ENCODE assay signal across 27 mouse cellular contexts in genomic region chr1:60882792-60883191, GRCm38 (mm10). TPM values are rescaled to one million over a fixed set of nuclear protein-coding genes. Genes with fewer than 3 reads are reported as not detected.
A peak's percentile ranks its signal among the peaks of the same experiment; 100 is the strongest.
DNase-seq lines count a peak whose midpoint lies in the region; ATAC-seq lines count a peak whose summit lies in the region.
"Had no signal": no experiment of that assay in that cellular context is flagged by ENCODE, and none has a peak within 500 bp of the region (broad histone marks: within the 10 kb centered on the region; RNA-seq: fewer than 3 reads in every experiment).

No protein-coding gene starts in this region.

- ATAC-seq in activated CD4-positive, CD25-positive, alpha-beta regulatory T cell, adult 4 months, result peak; percentile 55
- ATAC-seq: forebrain, embryonic 16.5 days had no signal

- peak; percentile 67 for DNase-seq in CD4-positive helper T cell, adult 2 months (ENCODE audit: low read depth, low spot score)
- peak; percentile 78 for DNase-seq in CD4-positive, CD25-positive, alpha-beta regulatory T cell, adult 2 months (ENCODE audit: low read depth, low spot score)
- DNase-seq in naive thymus-derived CD4-positive, alpha-beta T cell, adult 2 months (ENCODE audit: low read depth), result peak; percentile 77
- DNase-seq in kidney, adult 18-20 months, result no peak
- DNase-seq in cerebellum, adult 9-10 months, result no peak
- no peak for DNase-seq in right cerebral cortex, adult 18-20 months
- DNase-seq in kidney, postnatal 4 days, result no peak
- DNase-seq: adrenal gland, postnatal 10 days; adrenal gland, postnatal 36 days; cerebellum, adult 2 months; cerebellum, postnatal 10 days; cerebellum, postnatal 36 days; embryo, embryonic 11 days; gastrocnemius, adult 2 months; gastrocnemius, postnatal 14 days; heart, adult 11 months had no signal

RNA-seq across cellular contexts. Expression of gene Ctla4, which starts 4.0 kb away (rescaled TPM):
- 100 to 1,000 TPM; 242 to 284 TPM for polyA plus RNA-seq in activated CD4-positive, CD25-positive, alpha-beta regulatory T cell, adult 4 months (2017; shearing (Covaris generic))
- polyA plus RNA-seq: C2C12; cerebellum, adult 2 months; embryonic facial prominence, embryonic 10.5 days; embryonic facial prominence, embryonic 13.5 days; erythroblast, embryonic 14.5 days; forebrain, embryonic 12.5 days; forebrain, embryonic 16.5 days; heart, embryonic 14.5 days; heart, postnatal 0 days; hindbrain, embryonic 12.5 days; hindbrain, embryonic 15.5 days had no signal

Comparison
In these comparisons a context has a peak if more than half of its experiments do, and no peak if none do; other contexts are left out.
1. DNase-seq: peak in CD4-positive helper T cell, adult 2 months (single experiment), CD4-positive, CD25-positive, alpha-beta regulatory T cell, adult 2 months (single experiment) and naive thymus-derived CD4-positive, alpha-beta T cell, adult 2 months (single experiment); none in kidney, adult 18-20 months (single experiment), cerebellum, adult 9-10 months (single experiment), right cerebral cortex, adult 18-20 months (single experiment) and kidney, postnatal 4 days (0 of 2).